Mouse (Mus musculus): ENCODE measurements around the gene Gm6525.

DNA sequence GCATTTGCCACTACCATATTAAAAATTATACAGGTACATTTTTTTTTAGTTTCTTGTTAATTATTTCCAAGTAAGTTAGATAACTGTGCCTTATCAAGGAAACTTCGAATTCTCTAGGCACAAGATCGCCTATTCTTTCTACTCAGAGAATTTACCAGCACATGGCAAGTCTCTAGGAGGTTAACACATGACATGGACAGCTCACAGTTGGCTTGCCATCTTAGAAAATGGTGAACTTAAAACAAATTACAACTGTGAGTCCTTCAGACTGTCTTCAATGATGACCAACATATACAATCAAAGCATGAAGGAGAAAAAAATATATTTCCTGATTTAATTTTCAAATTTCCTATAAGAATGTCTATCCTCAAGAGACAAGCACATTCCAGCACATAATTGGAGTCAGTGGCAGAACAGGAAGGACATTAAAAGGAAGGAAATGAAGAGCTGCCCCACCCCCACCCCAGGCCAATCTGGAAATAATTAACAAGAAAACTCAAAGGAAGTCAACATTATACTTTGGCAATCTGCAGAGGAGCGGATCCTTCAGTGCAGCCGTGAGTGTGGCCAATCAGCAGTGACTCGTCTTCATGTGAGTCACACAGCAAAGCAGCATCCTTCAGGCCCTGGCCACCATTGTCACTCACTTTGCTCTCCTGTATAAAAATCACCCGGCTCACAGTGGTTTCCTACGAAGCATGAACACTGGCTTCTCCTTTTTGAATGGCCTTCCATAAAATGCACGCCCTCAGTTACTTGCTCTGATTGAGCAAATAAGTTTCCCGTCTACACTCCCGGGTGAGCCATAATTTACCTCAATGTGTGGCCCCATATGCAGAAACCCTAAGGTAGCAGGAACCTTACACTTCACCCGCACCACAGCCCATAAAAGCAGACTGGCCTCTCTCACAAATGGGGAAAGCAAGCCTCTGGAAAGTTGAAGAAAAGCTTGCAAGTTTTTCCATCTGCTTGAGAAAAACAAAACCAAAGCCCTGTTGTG, 44.7 kb upstream of the Gm6525 start:
- TF ChIP-seq POLR2A (IDR thresholded peaks at IDR 0.05; ENCODE audit: insufficient read depth, low read length) (no peak), CTCF (IDR thresholded peaks at IDR 0.05; ENCODE audit: low read depth, low read length) (no peak), EP300 (IDR thresholded peaks at IDR 0.05; ENCODE audit: insufficient read depth, low read depth, low read length) (no peak)

Measured in ES-Bruce4 (cell line).